Mouse (Mus musculus) layer of hippocampus, adult 9-10 months (tissue): ENCODE results near the gene Sorl1.
"Not testable (repeated sequence)": the region's sequence is repeated elsewhere in the genome, so short reads cannot be mapped to it uniquely, and the experiment has no call there.

Experiments used
- DNase-seq: peaks from one replicate; pipeline ENCODE4 v3.0.0; 2022; ENCODE audit warnings: low spot score

The Sorl1 gene

DNA sequence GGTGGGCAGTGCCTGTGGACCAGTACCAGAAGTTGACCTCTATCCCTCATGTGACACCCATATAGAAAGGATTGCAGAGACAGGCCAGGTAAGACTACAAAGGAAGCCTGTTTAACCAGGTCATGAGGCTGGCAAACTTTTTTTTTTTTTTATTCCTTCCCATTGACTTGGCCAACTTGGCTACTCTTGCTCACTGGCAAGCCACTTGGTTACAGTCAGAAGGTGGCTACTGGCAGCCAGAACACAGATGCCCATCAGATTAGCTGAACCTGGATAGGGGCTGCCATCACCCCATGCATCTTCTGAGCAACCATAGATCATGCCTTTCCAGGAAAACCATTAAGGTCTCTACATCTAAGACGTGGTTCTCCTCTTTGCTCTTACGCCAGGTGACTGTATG, 31.3 kb downstream of the Sorl1 start:
- no peak for DNase-seq

DNA sequence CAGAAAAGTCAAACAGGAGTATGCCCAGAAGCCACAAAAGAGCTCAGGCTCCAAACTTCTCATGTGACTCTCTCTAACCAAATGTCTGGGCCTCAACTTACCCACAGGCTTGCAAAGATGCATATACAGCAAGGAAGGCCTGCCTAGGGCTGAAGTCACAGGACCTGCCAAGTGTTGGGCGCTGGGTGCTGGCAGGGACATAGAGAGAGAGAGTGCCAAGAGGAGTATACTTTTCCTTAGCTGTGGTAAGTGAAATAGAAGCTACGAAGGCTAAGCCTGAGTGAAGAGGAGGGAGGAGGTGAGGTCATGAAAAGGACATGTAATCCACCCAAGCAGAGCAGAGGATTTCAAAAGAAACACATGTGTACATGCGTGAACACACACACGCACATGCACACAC, 32.5 kb downstream of the Sorl1 start:
- no peak for DNase-seq

DNA sequence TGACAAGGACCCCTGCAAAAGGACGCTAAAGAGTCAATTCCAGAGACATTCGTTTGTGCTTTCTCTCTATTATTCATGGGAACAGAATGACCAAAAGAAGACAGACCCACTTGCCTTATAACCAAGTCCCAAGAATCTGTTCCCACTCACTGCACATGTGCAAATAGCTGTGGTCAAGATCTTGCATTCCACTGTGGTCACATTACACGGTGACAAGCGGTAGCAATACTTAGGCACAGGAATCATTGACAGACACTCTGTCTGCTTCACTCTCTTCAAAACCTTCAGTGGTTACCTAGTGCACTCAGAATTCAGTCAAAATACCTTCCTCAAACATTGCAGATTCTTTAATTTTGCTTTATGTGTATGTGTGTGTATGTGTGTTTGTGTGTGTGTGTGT, 36.2 kb downstream of the Sorl1 start:
- DNase-seq: no peak

DNA sequence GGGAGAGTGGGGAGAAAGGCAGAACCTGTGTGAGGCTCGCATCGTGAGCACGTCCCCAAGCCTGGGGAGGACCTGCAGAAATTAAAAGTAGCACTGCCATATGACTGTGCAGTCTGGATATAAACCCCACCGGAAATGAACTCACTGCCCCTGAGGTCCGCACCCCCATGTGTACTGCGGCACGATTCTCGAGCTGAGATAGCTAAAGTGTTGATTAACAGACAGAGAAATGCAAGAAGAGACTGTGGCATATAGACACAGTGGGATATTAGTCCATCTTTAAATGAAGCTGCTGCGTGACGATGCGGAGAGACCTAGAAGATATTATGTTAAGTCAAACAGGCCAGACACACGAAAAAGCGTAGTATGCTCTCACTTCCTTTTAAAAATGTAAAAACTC, 38.1 kb downstream of the Sorl1 start:
- DNase-seq: no peak

DNA sequence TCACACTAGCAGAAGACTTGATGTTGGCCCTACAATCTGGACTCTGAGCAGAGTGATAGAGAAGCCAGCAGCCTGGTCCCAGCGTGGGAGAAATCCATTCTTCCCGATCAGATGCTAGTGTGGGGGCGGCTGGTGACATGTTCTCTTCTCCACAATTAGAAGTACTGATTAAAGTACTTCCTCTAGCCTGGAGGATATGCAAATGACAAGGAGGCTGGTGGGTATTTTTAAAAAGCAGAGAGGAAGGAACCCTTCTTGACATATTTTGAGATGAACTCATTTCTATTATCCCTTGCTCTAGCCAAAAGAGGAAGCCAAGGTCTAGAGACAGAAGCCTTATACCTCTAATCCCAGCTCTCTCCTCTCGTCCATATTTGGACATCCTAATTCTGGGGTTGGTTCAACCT, 40.4 kb downstream of the Sorl1 start:
- DNase-seq: peak; percentile 61

DNA sequence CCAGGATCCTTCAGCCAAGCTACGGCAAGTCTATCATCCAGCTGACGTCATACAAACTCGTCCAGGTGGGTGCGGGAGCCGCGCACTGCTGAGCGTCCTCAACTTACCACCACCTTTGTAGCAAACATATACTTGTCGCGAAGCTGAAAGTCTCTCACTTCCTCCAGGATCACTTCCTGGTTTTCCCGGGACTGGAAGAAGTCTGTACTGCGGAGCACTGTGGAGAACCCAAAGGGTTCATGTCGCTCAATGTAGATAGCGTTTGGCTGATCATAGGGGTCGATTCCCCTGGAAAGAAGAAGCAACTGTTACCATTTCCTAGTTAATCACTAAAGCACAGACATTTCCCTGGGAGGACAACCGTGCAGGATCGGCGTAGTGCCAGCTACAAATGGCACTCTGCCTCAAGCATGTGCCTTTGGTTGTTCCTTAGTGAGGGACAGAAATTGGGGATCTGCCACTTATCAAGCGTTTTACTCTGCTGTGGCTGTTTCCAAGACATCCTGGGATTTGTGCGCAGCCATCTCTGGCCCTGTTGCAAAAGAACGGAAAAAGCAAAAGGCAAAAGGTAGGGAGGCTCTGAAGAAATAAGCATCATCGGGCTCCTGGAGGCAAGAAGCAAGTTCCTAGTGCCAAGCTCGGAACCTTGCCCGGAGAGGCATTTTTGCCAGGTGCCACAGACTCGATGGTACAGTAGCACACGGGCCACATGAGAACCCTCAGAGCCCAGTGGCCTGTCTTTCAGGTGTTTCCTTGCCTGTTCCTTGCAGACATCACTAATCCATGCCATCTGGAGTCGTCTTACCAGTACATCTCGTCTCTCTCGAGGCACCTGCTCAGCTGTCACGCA, 42.2 kb downstream of the Sorl1 start:
- no peak for DNase-seq

DNA sequence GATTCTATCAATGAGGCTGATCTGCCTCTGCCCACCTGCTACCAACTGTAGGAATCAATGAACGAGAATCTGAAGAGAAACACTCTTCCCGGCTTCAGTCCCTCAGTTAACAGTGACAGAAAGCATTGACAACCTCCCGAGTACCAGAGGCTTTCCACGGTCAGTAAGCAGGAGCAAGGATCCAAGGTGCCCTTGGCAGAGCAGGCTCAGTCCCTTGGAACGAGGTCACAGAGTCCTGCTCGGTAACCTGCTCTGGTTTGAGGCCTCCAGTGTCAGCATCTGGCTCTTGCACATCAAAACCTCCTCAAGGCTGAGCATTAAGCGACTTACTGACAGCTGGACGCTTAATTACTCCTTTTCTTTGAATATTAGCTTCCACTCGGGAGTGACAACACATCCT, 43.4 kb downstream of the Sorl1 start:
- DNase-seq: no peak

DNA sequence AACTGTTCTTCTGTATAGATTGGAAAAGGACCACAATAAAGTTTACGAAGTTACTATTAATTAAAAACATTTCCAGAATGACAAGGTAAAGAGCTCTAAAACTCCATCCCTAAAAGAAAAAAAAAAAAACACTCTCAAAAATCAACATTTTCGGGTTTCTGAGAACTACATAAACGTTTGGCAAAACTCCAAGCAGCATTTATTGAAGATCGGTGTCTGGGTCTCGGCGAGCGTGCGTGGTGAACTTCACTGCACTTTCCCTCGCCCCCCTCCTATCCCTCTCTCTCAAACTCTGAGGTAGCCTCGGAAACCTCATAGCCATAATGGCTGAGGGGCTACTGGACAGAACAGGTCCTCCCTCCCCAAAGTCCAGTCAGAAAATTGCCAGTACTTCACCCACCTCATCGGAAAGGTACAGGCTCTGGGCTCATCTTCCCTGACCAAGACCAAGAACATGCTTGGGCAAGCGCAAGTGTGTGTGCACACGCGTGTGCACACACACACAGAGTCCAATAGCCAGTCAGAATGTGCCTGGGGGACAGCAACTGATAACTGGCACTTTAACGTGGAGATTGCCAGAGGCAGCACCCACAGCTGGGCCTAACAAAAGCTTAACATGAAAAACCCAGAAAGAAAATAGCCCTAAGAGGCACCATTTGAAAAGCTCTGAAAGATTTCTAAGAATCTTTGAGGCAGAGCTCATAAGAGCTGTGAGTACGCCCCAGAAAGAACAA, 46.8 kb downstream of the Sorl1 start:
- no peak for DNase-seq

DNA sequence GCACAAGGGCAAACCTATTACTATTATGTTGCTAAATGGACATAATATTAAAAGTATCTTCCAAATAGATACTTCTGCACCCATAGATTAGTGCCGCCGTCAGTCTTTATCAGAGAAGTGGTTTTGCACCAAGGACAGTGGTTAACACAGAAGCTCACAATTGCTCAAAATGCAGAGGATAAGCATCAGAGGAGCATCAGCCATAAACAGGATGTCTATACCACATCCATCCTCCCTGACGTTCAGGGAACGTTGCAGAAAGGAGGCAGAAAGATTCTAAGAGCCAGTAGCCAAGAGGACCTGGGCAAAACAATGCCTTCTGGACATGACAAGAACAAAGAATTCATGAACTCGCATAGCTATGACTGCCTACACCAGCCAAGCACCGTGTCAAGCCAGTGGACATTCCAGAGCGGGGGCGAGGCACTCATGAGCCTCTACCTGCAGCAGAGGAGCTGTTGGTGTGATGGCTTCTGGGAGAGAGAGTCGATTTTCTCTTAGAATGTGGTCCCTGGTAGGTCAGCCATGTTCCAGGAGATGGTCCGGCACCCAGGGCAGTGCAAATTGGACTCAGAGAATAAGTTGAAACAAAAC, 47.7 kb downstream of the Sorl1 start:
- no peak for DNase-seq

DNA sequence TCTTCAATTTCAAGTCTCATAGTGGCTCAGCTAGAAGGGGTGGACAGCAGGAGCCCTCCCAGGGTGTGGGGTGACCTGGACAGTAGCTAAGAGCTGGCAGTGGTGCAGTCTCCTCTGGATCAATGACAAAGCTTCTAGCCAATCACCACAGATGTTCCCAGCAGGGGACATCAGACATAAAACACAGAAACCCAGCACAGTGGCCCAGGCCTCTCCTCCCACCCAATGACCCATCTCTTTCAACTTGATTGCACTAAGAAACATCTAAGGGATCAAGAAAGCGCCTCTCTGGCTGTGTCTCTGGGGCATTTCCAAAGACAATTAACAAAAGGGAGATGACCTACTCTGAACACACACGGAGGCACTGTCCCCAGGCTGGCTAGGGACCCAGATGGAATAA, 48.9 kb downstream of the Sorl1 start:
- DNase-seq: no peak

DNA sequence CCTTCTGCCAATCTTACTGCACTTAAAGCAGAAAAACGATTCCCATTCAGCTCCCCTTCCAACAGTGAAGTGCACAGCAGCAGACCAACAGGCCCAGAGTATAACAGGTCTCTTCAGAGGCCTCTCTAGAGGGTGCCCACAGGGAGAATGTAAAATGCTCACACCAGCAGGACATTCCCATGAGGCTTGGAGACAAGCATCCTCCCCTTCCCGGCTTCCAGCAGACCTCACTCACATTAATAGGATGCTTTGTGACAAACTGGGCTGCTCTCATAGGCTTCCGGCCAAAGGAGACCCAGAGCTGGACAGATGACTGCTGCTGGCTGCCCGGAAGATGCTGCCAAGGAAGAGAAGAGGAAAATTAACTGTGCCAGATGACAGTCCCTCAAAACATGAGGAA, 52.1 kb downstream of the Sorl1 start:
- DNase-seq: no peak

DNA sequence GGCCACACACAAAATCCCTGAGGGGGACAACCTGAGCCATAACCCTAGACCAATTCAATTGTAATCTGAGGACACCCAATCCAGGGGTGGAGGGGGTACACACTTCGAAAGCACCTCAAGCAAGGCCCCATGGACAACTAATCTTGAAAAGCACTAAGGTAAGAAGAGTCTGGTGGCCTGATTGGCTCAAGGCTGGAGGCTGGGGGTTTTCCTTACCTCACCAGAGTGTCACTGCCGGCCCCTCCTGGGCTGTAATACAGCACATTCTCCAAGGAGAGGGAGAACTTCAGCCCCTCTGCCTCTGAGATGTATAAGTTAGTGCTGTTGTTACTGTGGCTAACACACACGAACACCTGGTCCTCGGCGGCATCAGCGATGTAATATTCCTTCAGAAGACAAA, 53.2 kb downstream of the Sorl1 start:
- DNase-seq: no peak

DNA sequence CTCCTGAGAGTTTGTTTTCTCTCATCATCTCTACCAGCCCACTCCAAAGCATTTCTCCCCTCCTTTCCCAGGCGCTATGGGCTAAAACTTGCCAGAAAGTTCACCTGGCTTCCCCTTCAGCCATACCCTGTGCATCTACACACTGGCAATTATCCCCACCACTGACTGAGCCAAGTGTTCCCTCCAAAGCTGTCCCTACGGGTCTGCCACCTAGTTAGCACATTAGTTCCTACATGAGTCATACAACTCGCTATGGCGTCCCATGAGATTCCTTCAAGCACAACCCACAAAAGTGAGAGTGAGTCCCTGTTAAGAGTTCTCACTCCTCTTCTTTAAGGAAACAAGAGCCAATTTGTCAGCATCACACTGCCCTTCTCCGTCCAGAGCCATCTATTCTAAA, 54.6 kb downstream of the Sorl1 start:
- no peak for DNase-seq

DNA sequence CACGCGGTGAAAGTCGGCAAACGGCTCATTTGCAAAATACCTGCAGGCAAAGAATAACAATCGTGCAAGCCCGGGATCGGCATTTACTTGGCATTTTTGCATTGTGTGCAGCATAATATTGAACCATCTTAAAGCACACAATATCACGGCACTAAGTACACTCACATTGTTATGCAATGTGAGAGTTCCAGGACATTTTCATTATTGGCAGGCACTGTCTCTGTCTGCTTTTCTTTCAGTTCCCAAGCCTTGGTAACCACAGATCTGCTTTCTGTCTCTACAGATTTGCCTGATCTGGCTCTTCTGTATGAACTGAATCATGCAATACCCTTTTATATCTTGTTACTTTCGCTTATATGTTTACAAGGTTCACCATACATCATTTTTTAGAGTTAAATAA, 56.1 kb downstream of the Sorl1 start:
- no peak for DNase-seq

DNA sequence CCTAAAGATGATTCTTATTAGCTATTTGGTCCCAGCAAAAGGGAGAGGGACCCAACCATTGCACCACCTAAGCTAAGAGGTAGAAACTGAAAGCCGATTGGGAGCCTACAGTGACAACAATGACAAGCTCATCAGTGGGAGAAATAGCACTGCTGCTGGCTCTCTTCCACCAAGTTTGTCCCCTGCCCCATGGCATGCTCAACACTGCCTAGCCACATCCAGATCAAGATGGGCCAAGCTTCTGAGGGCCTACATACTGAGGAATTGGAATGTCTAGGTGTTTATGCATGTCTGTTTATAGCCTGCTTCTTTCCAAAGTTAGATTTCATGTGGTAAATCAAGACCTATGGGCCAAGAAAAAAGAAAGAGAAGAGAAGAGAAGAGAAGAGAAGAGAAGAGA, 58.3 kb downstream of the Sorl1 start:
- DNase-seq: no peak

DNA sequence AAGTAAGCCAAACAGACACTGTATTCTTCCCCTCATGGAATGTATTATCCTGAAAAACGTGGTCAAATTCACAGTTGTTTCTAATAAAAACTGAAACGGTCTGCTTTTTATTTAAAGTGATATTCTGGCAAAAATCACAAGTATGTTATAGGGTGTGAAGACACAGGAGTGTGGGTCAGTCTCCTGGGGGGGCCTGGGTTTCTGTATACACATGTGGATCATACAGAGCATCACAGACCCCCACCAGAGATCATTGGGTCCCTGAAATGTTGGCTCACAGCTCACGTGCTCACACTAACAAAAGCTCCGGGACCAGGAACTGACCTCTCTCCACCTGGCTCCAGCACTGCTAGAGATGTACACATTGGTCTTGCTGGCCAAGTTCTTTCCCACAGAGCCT, 60.7 kb downstream of the Sorl1 start:
- DNase-seq: no peak

DNA sequence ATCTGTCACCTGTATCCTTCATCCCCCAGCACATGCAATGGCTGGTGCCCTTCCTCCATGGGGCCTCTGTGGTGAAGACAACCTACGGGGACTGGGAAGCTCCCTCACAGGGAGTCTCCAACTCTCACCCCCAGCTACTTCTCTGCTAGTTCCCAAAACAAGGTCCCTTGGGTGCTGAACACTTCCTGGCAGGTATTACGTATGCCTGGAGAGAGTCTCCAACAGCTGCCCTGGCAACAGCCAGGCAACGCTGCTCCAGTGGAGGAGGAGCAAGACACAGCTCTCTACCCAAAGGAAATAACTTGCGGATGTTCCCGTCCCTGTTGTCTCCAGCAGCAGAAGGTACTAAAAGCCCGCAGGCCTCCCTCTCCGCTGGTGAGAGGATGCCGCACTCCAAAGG, 61.8 kb downstream of the Sorl1 start:
- DNase-seq: no peak

DNA sequence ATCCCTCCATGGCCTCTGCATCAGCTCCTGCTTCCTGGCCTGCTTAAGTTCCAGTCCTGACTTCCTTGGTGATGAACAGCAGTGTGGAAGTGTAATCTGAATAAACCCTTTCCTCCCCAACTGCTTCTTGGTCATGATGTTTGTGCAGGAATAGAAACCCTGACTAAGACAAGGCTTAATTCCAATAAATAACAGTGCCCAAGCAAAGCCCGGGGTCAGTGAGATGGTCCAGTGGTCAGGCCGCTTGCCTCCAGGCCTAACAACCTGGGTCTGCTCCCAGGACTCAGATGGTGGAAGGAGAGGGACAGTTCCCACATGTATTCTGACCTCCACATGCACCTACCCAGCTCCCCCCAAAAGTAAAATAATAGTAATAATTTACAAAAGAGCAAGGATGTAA, 65.1 kb downstream of the Sorl1 start:
- not testable (repeated sequence) for DNase-seq

DNA sequence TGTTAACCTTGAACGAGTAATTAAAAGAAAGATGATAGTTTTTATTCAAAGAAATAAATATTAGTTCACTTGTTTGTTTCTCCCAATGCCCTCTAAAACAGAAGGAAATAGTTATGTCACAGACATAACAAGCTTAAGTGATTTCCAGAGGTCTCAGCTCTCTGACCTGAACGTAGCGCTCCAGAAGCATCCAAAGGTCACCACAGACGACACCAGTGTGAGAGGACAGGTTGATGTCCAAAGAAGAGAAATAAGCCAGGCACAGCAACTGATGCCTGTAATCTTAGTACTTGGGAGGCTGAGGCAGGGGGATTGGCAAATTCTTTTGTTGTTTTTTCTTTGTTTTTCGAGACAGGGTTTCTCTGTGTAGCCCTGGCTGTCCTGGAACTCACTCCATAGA, 67.5 kb downstream of the Sorl1 start:
- DNase-seq: no peak

DNA sequence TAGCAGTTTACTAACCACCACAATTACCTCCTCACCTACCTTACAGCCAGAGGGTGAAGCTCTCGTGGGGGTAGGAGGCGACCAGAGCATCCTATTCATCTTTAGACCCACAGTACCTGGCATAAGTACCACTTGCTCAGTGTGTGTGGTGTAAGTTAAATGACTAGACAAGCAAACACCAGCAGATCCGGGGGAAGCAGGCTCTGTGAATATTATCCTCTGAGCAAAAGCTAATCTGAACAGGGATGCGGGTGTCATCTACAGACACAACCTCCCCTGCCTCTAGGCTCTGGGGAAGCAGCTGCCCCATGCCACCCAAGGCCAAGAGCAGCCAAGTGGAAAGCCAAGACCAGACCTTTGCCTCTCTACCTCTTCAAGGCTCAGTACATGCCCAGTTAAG, 68.7 kb downstream of the Sorl1 start:
- DNase-seq: no peak

DNA sequence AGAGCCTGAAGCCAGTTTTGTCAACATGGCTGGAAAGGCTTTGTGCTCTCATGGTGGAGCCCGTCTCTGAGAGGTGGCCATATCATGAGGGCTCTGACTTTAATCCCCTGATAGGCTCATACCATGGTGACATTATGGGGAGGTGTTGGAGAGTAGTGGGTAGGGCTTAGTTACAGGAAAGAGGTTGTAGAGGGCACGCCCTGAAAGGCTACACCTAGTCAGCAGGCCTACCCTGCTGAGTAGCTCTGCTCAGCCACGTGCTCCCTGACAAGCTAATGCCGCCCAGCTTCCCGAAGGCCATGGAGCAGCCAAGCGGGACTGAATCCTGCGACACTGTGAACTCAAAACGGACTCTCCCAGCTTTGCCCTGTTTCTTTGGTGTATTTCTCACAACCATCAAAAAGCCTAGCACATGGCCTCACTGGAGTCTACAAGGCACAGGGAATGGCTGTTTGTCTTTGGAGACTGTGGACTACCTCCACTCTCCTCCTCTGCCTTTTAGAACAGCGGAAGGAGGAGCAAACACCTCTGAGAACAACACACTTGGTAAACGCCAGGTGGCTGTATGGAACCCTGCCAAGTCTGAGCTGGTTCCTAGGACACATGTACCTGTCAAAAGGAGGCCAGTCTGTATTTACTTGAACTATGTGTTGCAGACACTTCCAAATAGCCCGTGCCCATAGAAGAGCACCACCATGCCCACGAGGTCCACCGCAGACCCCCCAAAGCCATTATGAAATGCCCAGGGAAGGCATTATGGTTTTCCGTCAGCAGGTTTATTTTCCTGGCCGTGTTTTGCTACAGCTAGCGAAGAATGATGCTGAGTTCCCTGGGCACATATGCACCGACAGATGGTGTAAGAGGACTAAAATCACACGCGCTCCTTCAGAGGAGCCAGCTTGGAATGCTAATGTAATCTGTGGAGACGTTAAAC, 69.5 kb downstream of the Sorl1 start:
- peak; percentile 62 for DNase-seq

DNA sequence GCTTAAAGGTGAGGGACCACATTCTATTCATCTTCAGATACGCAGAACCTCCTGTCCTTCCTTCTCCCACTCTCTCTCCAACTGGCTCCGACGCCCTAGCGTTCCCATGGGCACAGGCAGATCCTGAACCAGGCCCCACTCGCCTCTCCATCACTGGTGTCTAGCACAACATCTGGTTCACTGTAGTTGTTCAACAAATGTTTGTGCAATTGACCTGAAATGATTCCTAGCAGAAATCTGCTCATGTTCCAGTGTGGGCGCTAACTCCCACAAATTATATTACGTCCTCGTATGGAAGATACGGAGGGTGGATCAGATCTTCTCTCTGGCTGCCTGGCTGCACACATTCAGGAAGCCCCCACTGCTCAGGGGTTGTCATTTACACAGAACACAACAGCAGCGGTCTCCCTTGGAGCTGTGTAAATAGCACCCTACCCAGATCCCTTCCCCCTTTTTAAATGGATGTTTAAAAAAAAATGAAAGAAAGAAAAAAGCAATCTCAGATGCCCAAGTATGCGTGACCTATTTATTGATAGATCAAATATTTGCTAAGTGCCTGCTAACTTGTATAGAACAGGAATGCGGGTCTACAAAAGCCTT, 70.4 kb downstream of the Sorl1 start:
- DNase-seq: no peak
